Mouse (Mus musculus): ENCODE data around the gene Shroom3. TPM values are rescaled to one million over a fixed set of nuclear protein-coding genes. Genes with fewer than 3 reads are reported as not detected.

Gene Shroom3
- polyA plus RNA-seq, 1 experiment = 0.57 TPM

- Histone ChIP-seq H3K27me3 (ENCODE audit: control insufficient read depth, insufficient read depth, insufficient read length) (peaks cover 3% of the 10 kb centered on the region), H3ac (ENCODE audit: control insufficient read depth, insufficient read length, low read depth) (no peak overlapping the region), H3K4me3 (ENCODE audit: insufficient read depth, poor library complexity, severe bottlenecking) (no peak overlapping the region), H3K36me3 (ENCODE audit: control insufficient read depth, insufficient read depth) (no peaks in the 10 kb centered on the region), H3K79me2 (ENCODE audit: control insufficient read depth, insufficient read depth) (no peaks in the 10 kb centered on the region), H3K79me3 (ENCODE audit: low read depth) (no peaks in the 10 kb centered on the region)
- TF ChIP-seq MYOG (IDR thresholded peaks at IDR 0.05; ENCODE audit: control insufficient read depth, extremely low read depth, insufficient read length) = no peak
- TF ChIP-seq MYOD1 (IDR thresholded peaks at IDR 0.05; ENCODE audit: control insufficient read depth, insufficient read length, low read depth) = no peak
- TF ChIP-seq CTCF (IDR thresholded peaks at IDR 0.05; ENCODE audit: control insufficient read depth, insufficient read depth, insufficient read length) = no peak
- TF ChIP-seq CEBPB (IDR thresholded peaks at IDR 0.05; ENCODE audit: low read depth) = no peak
- TF ChIP-seq FOSL1 (IDR thresholded peaks at IDR 0.05; ENCODE audit: insufficient read depth, low read length, poor library complexity, severe bottlenecking) = no peak
- no peak for TF ChIP-seq USF1 (IDR thresholded peaks at IDR 0.05; ENCODE audit: low read depth)
- TF ChIP-seq MAX (IDR thresholded peaks at IDR 0.05) = no peak
These were observed 1.4 kb upstream of the Shroom3 start for GRCm38 (mm10) chr5:92681861-92682260.

GRCm38 (mm10) chr5:92682621-92683348, 450 bp upstream of the Shroom3 start:
- Histone ChIP-seq H3K27me3 (ENCODE audit: control insufficient read depth, insufficient read depth, insufficient read length) (peaks cover 3% of the 10 kb centered on the region), H3K79me2 (ENCODE audit: control insufficient read depth, insufficient read depth) (no peaks in the 10 kb centered on the region), H3K4me3 (ENCODE audit: insufficient read depth, poor library complexity, severe bottlenecking) (no peak overlapping the region), H3K79me3 (ENCODE audit: low read depth) (no peaks in the 10 kb centered on the region), H3ac (ENCODE audit: control insufficient read depth, insufficient read length, low read depth) (no peak overlapping the region), H3K36me3 (ENCODE audit: control insufficient read depth, insufficient read depth) (no peaks in the 10 kb centered on the region)
- TF ChIP-seq MYOD1 (IDR thresholded peaks at IDR 0.05; ENCODE audit: control insufficient read depth, insufficient read length, low read depth) (no peak), CTCF (IDR thresholded peaks at IDR 0.05; ENCODE audit: control insufficient read depth, insufficient read depth, insufficient read length) (no peak), CEBPB (IDR thresholded peaks at IDR 0.05; ENCODE audit: low read depth) (no peak), MYOG (IDR thresholded peaks at IDR 0.05; ENCODE audit: control insufficient read depth, extremely low read depth, insufficient read length) (no peak), FOSL1 (IDR thresholded peaks at IDR 0.05; ENCODE audit: insufficient read depth, low read length, poor library complexity, severe bottlenecking) (no peak), MAX (IDR thresholded peaks at IDR 0.05) (no peak), USF1 (IDR thresholded peaks at IDR 0.05; ENCODE audit: low read depth) (no peak)

GRCm38 (mm10) chr5:92683871-92684475, 738 bp downstream of the Shroom3 start:
- H3K27me3 ChIP-seq (ENCODE audit: control insufficient read depth, insufficient read depth, insufficient read length) = peaks cover 3% of the 10 kb centered on the region
- no peak overlapping the region for H3K4me3 ChIP-seq (ENCODE audit: insufficient read depth, poor library complexity, severe bottlenecking)
- H3K36me3 ChIP-seq (ENCODE audit: control insufficient read depth, insufficient read depth) = no peaks in the 10 kb centered on the region
- H3ac ChIP-seq (ENCODE audit: control insufficient read depth, insufficient read length, low read depth) = no peak overlapping the region
- H3K79me2 ChIP-seq (ENCODE audit: control insufficient read depth, insufficient read depth) = no peaks in the 10 kb centered on the region
- TF ChIP-seq MYOG (IDR thresholded peaks at IDR 0.05; ENCODE audit: control insufficient read depth, extremely low read depth, insufficient read length) (no peak), MYOD1 (IDR thresholded peaks at IDR 0.05; ENCODE audit: control insufficient read depth, insufficient read length, low read depth) (no peak), CTCF (IDR thresholded peaks at IDR 0.05; ENCODE audit: control insufficient read depth, insufficient read depth, insufficient read length) (no peak), FOSL1 (IDR thresholded peaks at IDR 0.05; ENCODE audit: insufficient read depth, low read length, poor library complexity, severe bottlenecking) (no peak), USF1 (IDR thresholded peaks at IDR 0.05; ENCODE audit: low read depth) (no peak), CEBPB (IDR thresholded peaks at IDR 0.05; ENCODE audit: low read depth) (no peak), MAX (IDR thresholded peaks at IDR 0.05) (no peak)
- no peaks in the 10 kb centered on the region for H3K79me3 ChIP-seq (ENCODE audit: low read depth)

- no peaks in the 10 kb centered on the region for H3K36me3 ChIP-seq (ENCODE audit: control insufficient read depth, insufficient read depth)
- peaks cover 3% of the 10 kb centered on the region for H3K27me3 ChIP-seq (ENCODE audit: control insufficient read depth, insufficient read depth, insufficient read length)
- H3ac ChIP-seq (ENCODE audit: control insufficient read depth, insufficient read length, low read depth) = no peak overlapping the region
- H3K4me3 ChIP-seq (ENCODE audit: insufficient read depth, poor library complexity, severe bottlenecking) = no peak overlapping the region
- H3K79me2 ChIP-seq (ENCODE audit: control insufficient read depth, insufficient read depth) = no peaks in the 10 kb centered on the region
- H3K79me3 ChIP-seq (ENCODE audit: low read depth) = no peaks in the 10 kb centered on the region
- TF ChIP-seq CEBPB (IDR thresholded peaks at IDR 0.05; ENCODE audit: low read depth) = no peak
- TF ChIP-seq CTCF (IDR thresholded peaks at IDR 0.05; ENCODE audit: control insufficient read depth, insufficient read depth, insufficient read length) = no peak
- TF ChIP-seq MYOG (IDR thresholded peaks at IDR 0.05; ENCODE audit: control insufficient read depth, extremely low read depth, insufficient read length) = no peak
- no peak for TF ChIP-seq USF1 (IDR thresholded peaks at IDR 0.05; ENCODE audit: low read depth)
- no peak for TF ChIP-seq MYOD1 (IDR thresholded peaks at IDR 0.05; ENCODE audit: control insufficient read depth, insufficient read length, low read depth)
These were observed 1.7 kb downstream of the Shroom3 start for GRCm38 (mm10) chr5:92684715-92685460.

- H3K79me2 ChIP-seq (ENCODE audit: control insufficient read depth, insufficient read depth) = no peaks in the 10 kb centered on the region
- H3K27me3 ChIP-seq (ENCODE audit: control insufficient read depth, insufficient read depth, insufficient read length) = no peaks in the 10 kb centered on the region
- no peaks in the 10 kb centered on the region for H3K36me3 ChIP-seq (ENCODE audit: control insufficient read depth, insufficient read depth)
- no peaks in the 10 kb centered on the region for H3K79me3 ChIP-seq (ENCODE audit: low read depth)
- no peak overlapping the region for H3ac ChIP-seq (ENCODE audit: control insufficient read depth, insufficient read length, low read depth)
- TF ChIP-seq FOSL1 (IDR thresholded peaks at IDR 0.05; ENCODE audit: insufficient read depth, low read length, poor library complexity, severe bottlenecking) (no peak), MAX (IDR thresholded peaks at IDR 0.05) (no peak), USF1 (IDR thresholded peaks at IDR 0.05; ENCODE audit: low read depth) (no peak), MYOD1 (IDR thresholded peaks at IDR 0.05; ENCODE audit: control insufficient read depth, insufficient read length, low read depth) (no peak), CTCF (IDR thresholded peaks at IDR 0.05; ENCODE audit: control insufficient read depth, insufficient read depth, insufficient read length) (no peak), CEBPB (IDR thresholded peaks at IDR 0.05; ENCODE audit: low read depth) (no peak), MYOG (IDR thresholded peaks at IDR 0.05; ENCODE audit: control insufficient read depth, extremely low read depth, insufficient read length) (no peak)
- H3K4me3 ChIP-seq (ENCODE audit: insufficient read depth, poor library complexity, severe bottlenecking) = no peak overlapping the region
These were observed 4.9 kb downstream of the Shroom3 start for GRCm38 (mm10) chr5:92688124-92688523.
